Mouse (Mus musculus): ENCODE data around the gene Cacnb2. TPM values are rescaled to one million over a fixed set of nuclear protein-coding genes. Genes with fewer than 3 reads are reported as not detected.

The Cacnb2 gene
- total RNA-seq, 1 experiment = 0.54 TPM

DNA sequence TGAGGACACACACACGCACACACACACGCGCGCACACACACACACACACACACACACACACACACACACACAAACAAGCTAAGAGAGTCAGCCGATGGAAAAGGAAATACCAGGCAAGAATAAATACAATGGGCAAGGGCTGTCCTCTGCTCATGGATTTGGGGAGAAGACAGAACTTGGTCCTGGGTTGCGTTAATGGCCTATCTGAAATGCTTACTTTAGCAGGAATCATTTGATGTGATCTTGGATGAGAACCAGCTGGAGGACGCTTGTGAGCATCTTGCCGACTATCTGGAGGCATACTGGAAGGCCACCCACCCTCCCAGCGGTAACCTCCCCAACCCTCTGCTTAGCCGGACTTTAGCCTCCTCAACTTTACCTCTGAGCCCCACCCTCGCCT is 381.1 kb downstream of the Cacnb2 start:
- H3K27ac ChIP-seq (ENCODE audit: insufficient read depth, low read depth, low read length, poor library complexity, severe bottlenecking) = no peak overlapping the region
- TF ChIP-seq HCFC1 (IDR thresholded peaks at IDR 0.05; ENCODE audit: borderline replicate concordance, insufficient read depth, low read length) (no peak), MAFK (IDR thresholded peaks at IDR 0.05; ENCODE audit: insufficient read depth, low read depth, low read length) (no peak), CHD2 (IDR thresholded peaks at IDR 0.05; ENCODE audit: low read depth, low read length) (no peak), ZNF384 (IDR thresholded peaks at IDR 0.05; ENCODE audit: low read depth, low read length) (no peak), ZC3H11A (IDR thresholded peaks at IDR 0.05; ENCODE audit: borderline replicate concordance, low read depth, low read length) (no peak)
- DNase-seq (ENCODE audit: low read depth, low spot score) = no peak

DNA sequence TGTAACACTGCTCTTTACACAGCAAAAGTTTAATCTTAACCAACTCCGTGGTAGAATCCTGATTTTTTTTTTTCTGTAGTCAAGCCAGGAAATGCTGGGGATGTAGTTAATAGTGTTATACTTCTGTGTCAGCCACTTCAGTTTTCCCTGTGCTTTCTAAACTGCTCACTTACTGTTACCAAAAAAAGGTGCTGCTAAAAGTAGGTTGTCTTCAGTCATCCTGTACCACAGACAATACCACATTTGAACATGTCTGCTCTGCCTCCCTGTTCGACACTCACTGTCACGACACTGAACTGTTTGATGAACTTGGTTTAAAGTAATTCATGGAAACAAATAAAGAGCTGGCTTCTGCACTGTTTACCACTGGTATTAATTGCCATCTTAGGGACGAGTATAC is 385.6 kb downstream of the Cacnb2 start:
- in situ Hi-C loops (cut with MboI; ENCODE audit: low sequenced_read_pairs in 2 of 2, unreplicated experiment in 2 of 2) = no loop called here
- H3K9me3 ChIP-seq (ENCODE audit: control insufficient read depth, insufficient read depth, low read depth, low read length) = no peaks in the 10 kb centered on the region
- no peaks in the 10 kb centered on the region for H3K4me1 ChIP-seq (ENCODE audit: control insufficient read depth in 2 of 2, insufficient read depth in 2 of 2, low read length in 2 of 2, poor library complexity in 1 of 2)
- H3K9ac ChIP-seq (ENCODE audit: insufficient read depth, low read depth, low read length, poor library complexity, severe bottlenecking) = no peak overlapping the region
- no peak for DNase-seq (ENCODE audit: low read depth, low spot score)
- H3K36me3 ChIP-seq (ENCODE audit: control insufficient read depth, insufficient read depth, low read length, poor library complexity, severe bottlenecking) = no peaks in the 10 kb centered on the region
- TF ChIP-seq CHD2 (IDR thresholded peaks at IDR 0.05; ENCODE audit: low read depth, low read length) (no peak), ZNF384 (IDR thresholded peaks at IDR 0.05; ENCODE audit: low read depth, low read length) (no peak), ZC3H11A (IDR thresholded peaks at IDR 0.05; ENCODE audit: borderline replicate concordance, low read depth, low read length) (no peak), MAFK (IDR thresholded peaks at IDR 0.05; ENCODE audit: insufficient read depth, low read depth, low read length) (no peak), HCFC1 (IDR thresholded peaks at IDR 0.05; ENCODE audit: borderline replicate concordance, insufficient read depth, low read length) (no peak)
- H3K4me3 ChIP-seq (ENCODE audit: insufficient read depth in 1 of 2, low read depth in 1 of 2, low read length in 2 of 2, poor library complexity in 1 of 2, severe bottlenecking in 1 of 2) = no peak overlapping the region
- no peak overlapping the region for H3K27ac ChIP-seq (ENCODE audit: insufficient read depth, low read depth, low read length, poor library complexity, severe bottlenecking)

More for the DNA sequence above, 381.1 kb downstream of the Cacnb2 start:
- in situ Hi-C loops (cut with MboI; ENCODE audit: low sequenced_read_pairs in 2 of 2, unreplicated experiment in 2 of 2) = no loop called here
- H3K4me1 ChIP-seq (ENCODE audit: control insufficient read depth in 2 of 2, insufficient read depth in 2 of 2, low read length in 2 of 2, poor library complexity in 1 of 2) = no peaks in the 10 kb centered on the region
- no peak overlapping the region for H3K4me3 ChIP-seq (ENCODE audit: insufficient read depth in 1 of 2, low read depth in 1 of 2, low read length in 2 of 2, poor library complexity in 1 of 2, severe bottlenecking in 1 of 2)
- H3K9ac ChIP-seq (ENCODE audit: insufficient read depth, low read depth, low read length, poor library complexity, severe bottlenecking) = no peak overlapping the region
- no peaks in the 10 kb centered on the region for H3K36me3 ChIP-seq (ENCODE audit: control insufficient read depth, insufficient read depth, low read length, poor library complexity, severe bottlenecking)
- no peaks in the 10 kb centered on the region for H3K9me3 ChIP-seq (ENCODE audit: control insufficient read depth, insufficient read depth, low read depth, low read length)

DNA sequence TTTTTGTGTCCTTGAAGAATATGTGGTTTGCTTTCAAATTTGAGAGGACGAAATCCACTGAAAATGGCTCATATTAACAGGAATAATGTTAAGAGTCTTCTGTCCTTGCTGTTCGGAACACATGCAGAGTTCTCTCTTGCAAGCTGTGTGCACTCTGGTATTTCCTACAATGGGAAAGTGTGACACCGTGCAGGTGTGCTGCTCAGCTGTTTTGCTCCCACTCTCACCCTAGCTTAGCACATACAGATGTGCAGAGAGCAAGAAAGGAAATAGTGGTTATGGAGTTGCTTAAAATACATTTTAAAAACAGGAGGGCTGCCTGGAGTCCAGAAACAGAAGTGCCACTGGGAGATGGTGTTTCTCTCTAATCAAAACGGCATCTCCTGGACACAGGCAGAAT is 386.5 kb downstream of the Cacnb2 start:
- H3K4me1 ChIP-seq (ENCODE audit: control insufficient read depth in 2 of 2, insufficient read depth in 2 of 2, low read length in 2 of 2, poor library complexity in 1 of 2) = no peaks in the 10 kb centered on the region
- no peak for TF ChIP-seq ZNF384 (IDR thresholded peaks at IDR 0.05; ENCODE audit: low read depth, low read length)
- TF ChIP-seq HCFC1 (IDR thresholded peaks at IDR 0.05; ENCODE audit: borderline replicate concordance, insufficient read depth, low read length) = no peak
- TF ChIP-seq ZC3H11A (IDR thresholded peaks at IDR 0.05; ENCODE audit: borderline replicate concordance, low read depth, low read length) = no peak
- TF ChIP-seq CHD2 (IDR thresholded peaks at IDR 0.05; ENCODE audit: low read depth, low read length) = no peak
- no peak for TF ChIP-seq MAFK (IDR thresholded peaks at IDR 0.05; ENCODE audit: insufficient read depth, low read depth, low read length)
- H3K4me3 ChIP-seq (ENCODE audit: insufficient read depth in 1 of 2, low read depth in 1 of 2, low read length in 2 of 2, poor library complexity in 1 of 2, severe bottlenecking in 1 of 2) = no peak overlapping the region
- H3K9ac ChIP-seq (ENCODE audit: insufficient read depth, low read depth, low read length, poor library complexity, severe bottlenecking) = no peak overlapping the region
- in situ Hi-C loops (cut with MboI; ENCODE audit: low sequenced_read_pairs in 2 of 2, unreplicated experiment in 2 of 2) = no loop called here
- H3K36me3 ChIP-seq (ENCODE audit: control insufficient read depth, insufficient read depth, low read length, poor library complexity, severe bottlenecking) = no peaks in the 10 kb centered on the region
- no peak for DNase-seq (ENCODE audit: low read depth, low spot score)
- no peaks in the 10 kb centered on the region for H3K9me3 ChIP-seq (ENCODE audit: control insufficient read depth, insufficient read depth, low read depth, low read length)
- no peak overlapping the region for H3K27ac ChIP-seq (ENCODE audit: insufficient read depth, low read depth, low read length, poor library complexity, severe bottlenecking)

DNA sequence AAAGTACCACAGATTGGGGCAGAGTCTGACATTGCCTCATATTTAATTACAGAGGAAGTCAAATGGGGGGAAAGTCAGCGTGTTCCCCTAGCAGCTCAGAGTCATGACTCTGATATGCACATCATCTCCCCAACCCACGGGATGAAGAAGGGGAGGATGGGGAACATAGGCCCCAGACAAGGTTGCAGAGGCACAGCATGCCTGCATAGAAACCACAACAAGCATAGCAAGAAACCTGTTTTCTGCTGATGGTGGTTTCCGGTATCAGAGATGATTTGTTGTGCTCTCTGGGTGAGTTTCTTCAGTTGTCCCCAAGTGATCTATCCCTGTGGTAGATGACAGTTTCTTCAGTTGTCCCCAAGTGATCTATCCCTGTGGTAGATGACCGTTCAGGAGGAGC is 389.6 kb downstream of the Cacnb2 start:
- DNase-seq (ENCODE audit: low read depth, low spot score) = no peak
- no peak overlapping the region for H3K27ac ChIP-seq (ENCODE audit: insufficient read depth, low read depth, low read length, poor library complexity, severe bottlenecking)
- H3K4me3 ChIP-seq (ENCODE audit: insufficient read depth in 1 of 2, low read depth in 1 of 2, low read length in 2 of 2, poor library complexity in 1 of 2, severe bottlenecking in 1 of 2) = no peak overlapping the region
- in situ Hi-C loops (cut with MboI; ENCODE audit: low sequenced_read_pairs in 2 of 2, unreplicated experiment in 2 of 2) = no loop called here
- H3K9ac ChIP-seq (ENCODE audit: insufficient read depth, low read depth, low read length, poor library complexity, severe bottlenecking) = no peak overlapping the region
- no peak for TF ChIP-seq ZC3H11A (IDR thresholded peaks at IDR 0.05; ENCODE audit: borderline replicate concordance, low read depth, low read length)
- TF ChIP-seq HCFC1 (IDR thresholded peaks at IDR 0.05; ENCODE audit: borderline replicate concordance, insufficient read depth, low read length) = no peak
- no peak for TF ChIP-seq CHD2 (IDR thresholded peaks at IDR 0.05; ENCODE audit: low read depth, low read length)
- no peak for TF ChIP-seq ZNF384 (IDR thresholded peaks at IDR 0.05; ENCODE audit: low read depth, low read length)
- no peak for TF ChIP-seq MAFK (IDR thresholded peaks at IDR 0.05; ENCODE audit: insufficient read depth, low read depth, low read length)
- no peaks in the 10 kb centered on the region for H3K4me1 ChIP-seq (ENCODE audit: control insufficient read depth in 2 of 2, insufficient read depth in 2 of 2, low read length in 2 of 2, poor library complexity in 1 of 2)
- no peaks in the 10 kb centered on the region for H3K9me3 ChIP-seq (ENCODE audit: control insufficient read depth, insufficient read depth, low read depth, low read length)
- H3K36me3 ChIP-seq (ENCODE audit: control insufficient read depth, insufficient read depth, low read length, poor library complexity, severe bottlenecking) = no peaks in the 10 kb centered on the region

DNA sequence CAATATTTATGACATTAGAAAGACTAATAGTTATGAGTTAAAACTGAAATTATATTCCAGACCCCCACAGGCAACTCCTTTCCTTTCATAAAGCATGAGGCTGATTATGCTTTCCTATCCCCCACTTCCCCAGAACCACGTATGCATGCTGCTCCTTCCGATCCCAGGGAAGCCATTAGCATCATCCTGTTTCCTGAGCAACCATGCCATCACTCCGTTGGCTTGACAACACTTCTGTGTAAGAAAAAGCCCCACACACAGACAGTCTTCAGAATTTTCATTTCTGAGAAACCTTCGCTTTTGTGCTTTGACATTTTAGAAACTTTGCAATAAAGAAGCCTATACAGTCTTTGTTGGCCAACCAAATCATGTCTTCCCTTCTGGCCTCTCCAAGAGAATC is 393.1 kb downstream of the Cacnb2 start:
- H3K4me3 ChIP-seq (ENCODE audit: insufficient read depth in 1 of 2, low read depth in 1 of 2, low read length in 2 of 2, poor library complexity in 1 of 2, severe bottlenecking in 1 of 2) = no peak overlapping the region
- TF ChIP-seq ZC3H11A (IDR thresholded peaks at IDR 0.05; ENCODE audit: borderline replicate concordance, low read depth, low read length) = no peak
- TF ChIP-seq ZNF384 (IDR thresholded peaks at IDR 0.05; ENCODE audit: low read depth, low read length) = no peak
- no peak for TF ChIP-seq HCFC1 (IDR thresholded peaks at IDR 0.05; ENCODE audit: borderline replicate concordance, insufficient read depth, low read length)
- H3K4me1 ChIP-seq (ENCODE audit: control insufficient read depth in 2 of 2, insufficient read depth in 2 of 2, low read length in 2 of 2, poor library complexity in 1 of 2) = no peaks in the 10 kb centered on the region
- no peak overlapping the region for H3K9ac ChIP-seq (ENCODE audit: insufficient read depth, low read depth, low read length, poor library complexity, severe bottlenecking)
- 0 out of 2 replicates have a peak, but pooled peaks cover 2% of the 10 kb centered on the region for H3K36me3 ChIP-seq (ENCODE audit: control insufficient read depth, insufficient read depth, low read length, poor library complexity, severe bottlenecking)
- no peak overlapping the region for H3K27ac ChIP-seq (ENCODE audit: insufficient read depth, low read depth, low read length, poor library complexity, severe bottlenecking)
- no peaks in the 10 kb centered on the region for H3K9me3 ChIP-seq (ENCODE audit: control insufficient read depth, insufficient read depth, low read depth, low read length)
- no peak for DNase-seq (ENCODE audit: low read depth, low spot score)
- in situ Hi-C loops (cut with MboI; ENCODE audit: low sequenced_read_pairs in 2 of 2, unreplicated experiment in 2 of 2) = no loop called here

Data from ES-E14 (cell line).